Mouse (Mus musculus) lung, adult 2 months (tissue): ENCODE data around the gene Gal. TPM values are rescaled to one million over a fixed set of nuclear protein-coding genes. Genes with fewer than 3 reads are reported as not detected.

Experiments
- DNase-seq: peaks from one replicate; pipeline ENCODE4 v3.0.0; 2022
- H3K4me1 ChIP-seq: fragments of 200-500 bp; 2 replicates; pipeline ENCODE4 v1.6.1; 2011; ENCODE audit warnings: low read length; ENCODE audit not compliant: control insufficient read depth, insufficient read depth
- H3K4me3 ChIP-seq: fragments of 200-500 bp; replicated peaks from 2 replicates; pipeline ENCODE3; 2011; ENCODE audit warnings: low read depth, mild to moderate bottlenecking, control low read depth, low read length; ENCODE audit errors: extremely low read depth
- CTCF ChIP-seq: fragments of 200-500 bp; IDR thresholded peaks from 2 replicates; pipeline ENCODE4 v1.5.1; 2011; ENCODE audit warnings: mild to moderate bottlenecking, low read length, control low read depth; ENCODE audit not compliant: insufficient read depth
- POLR2A ChIP-seq: fragments of 200-500 bp; IDR thresholded peaks from 2 replicates; pipeline ENCODE4 v1.6.1; 2011; ENCODE audit warnings: low read depth, mild to moderate bottlenecking, control low read depth, low read length, borderline replicate concordance; ENCODE audit errors: extremely low read depth
- WGBS: fragments of 180-500 bp; shearing (Covaris S2); methylation state at CpG from one replicate; pipeline ENCODE4 v1.1.7; 2018; 5-methylcytosine and 5-hydroxymethylcytosine counted together
- polyA plus RNA-seq: library from polyadenylated mRNA; depleted of rRNA; stranded (reverse); fragments of >200 nt; gene quantifications from 2 replicates; pipeline ENCODE4 v1.2.3, GENCODE M21; 2012; rRNA removed

The Gal gene
- polyA plus RNA-seq, 1 experiment: 4.0 TPM

DNA sequence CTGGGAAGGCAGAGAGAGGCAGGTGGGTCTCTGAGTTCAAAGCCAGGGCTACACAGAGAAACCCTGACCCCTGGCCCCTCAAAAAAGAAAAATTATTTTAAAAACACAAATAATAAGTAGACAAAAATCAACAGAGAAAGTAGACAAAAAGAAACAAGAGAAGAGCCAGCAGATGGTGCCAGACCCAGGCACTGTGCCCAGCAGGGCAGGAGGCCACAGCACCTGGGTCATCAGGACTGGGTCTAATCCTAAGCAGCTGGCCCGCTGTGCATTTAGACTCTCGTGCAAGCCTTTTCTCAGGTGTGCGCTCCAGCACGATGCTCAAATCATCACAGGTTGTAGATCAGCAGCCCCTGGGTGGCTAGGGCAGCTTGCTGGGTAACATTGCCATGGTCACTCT is 50.8 kb downstream of the Gal start:
- H3K4me3 ChIP-seq: no peak overlapping the region
- no peak for TF ChIP-seq POLR2A
- no peak for TF ChIP-seq CTCF
- H3K4me1 ChIP-seq: no peaks in the 10 kb centered on the region
- WGBS: 86% methylated on average over 4 of the region's 4 CpGs
- DNase-seq: no peak

Other genes starting within 250 kb of the Gal start
- gene Mrpl21, start 131.6 kb downstream of the Gal start, polyA plus RNA-seq: 26.9 and 29.5 TPM in 2 replicates
- 5.8 and 7.5 TPM in 2 replicates for gene Ighmbp2, start 131.5 kb downstream of the Gal start, polyA plus RNA-seq
- gene Cpt1a, start 92.2 kb downstream of the Gal start, polyA plus RNA-seq: 126 and 134 TPM in 2 replicates
- gene Tesmin, start 25.7 kb downstream of the Gal start, polyA plus RNA-seq: 0.41 and 0.48 TPM in 2 replicates
- gene Ppp6r3, start 161.2 kb upstream of the Gal start, polyA plus RNA-seq: 43.5 and 55.6 TPM in 2 replicates